Mouse (Mus musculus): ENCODE results near the gene Bid. TPM values are rescaled to one million over a fixed set of nuclear protein-coding genes. Genes with fewer than 3 reads are reported as not detected.

Gene Bid
- polyA plus RNA-seq (2015; fragmentation: Nextera tagmentation; extraction: Ambion mirVana): 14.1 and 16.7 TPM in 2 replicates

- Histone ChIP-seq H3K36me3 (no peaks in the 10 kb centered on the region), H3K4me2 (replicated peaks) (peak within 1 kb of the TSS; percentile 95), H3K9me3 (replicated peaks) (no peaks in the 10 kb centered on the region), H3K9ac (peak within 1 kb of the TSS; percentile 42; the same call in 1 of the 2 replicates), H3K27me3 (no peaks in the 10 kb centered on the region; the same call in 1 of the 2 replicates), H3K4me1 (peaks cover 20% of the 10 kb centered on the region), H3K27ac (replicated peaks) (no peak within 1 kb of the TSS), H3K4me3 (replicated peaks) (peak within 1 kb of the TSS; percentile 57)
- peak; percentile 84 for ATAC-seq (ENCODE audit: insufficient number of reproducible peaks, low FRiP score, low TSS enrichment, low read depth)
- WGBS: 1% methylated on average over 67 of the region's 67 CpGs
Measured at GRCm38 (mm10) chr6:120916074-120916971, at the start of gene Bid. Bid (minus strand) TSS chr6:120916853.

DNA sequence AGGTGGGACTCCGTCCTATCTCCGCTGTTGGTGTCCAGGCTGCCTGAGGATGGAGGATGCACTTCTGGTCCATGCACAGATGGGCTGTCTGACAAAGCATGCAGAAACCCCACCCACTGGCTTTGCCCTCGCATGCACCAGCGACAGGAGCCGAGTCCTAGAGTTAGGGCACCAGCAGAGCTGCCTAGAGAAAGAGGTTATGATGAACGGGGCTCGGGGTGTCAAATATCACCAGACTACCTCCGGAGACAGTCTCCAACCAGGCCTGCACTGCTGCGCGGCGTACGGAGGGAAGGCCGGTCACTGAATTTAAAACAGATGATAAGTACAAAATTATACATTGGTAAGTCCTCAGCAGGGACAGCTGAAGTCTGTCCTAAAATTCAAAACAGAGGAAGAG lies 49.2 kb upstream of the Bid start:
- 0 out of 2 replicates have a peak, but pooled peaks have one; percentile 53 for ATAC-seq (ENCODE audit: insufficient number of reproducible peaks, low FRiP score, low TSS enrichment, low read depth)
- WGBS: 28% methylated on average over 13 of the region's 13 CpGs

GRCm38 (mm10) chr6:120964179-120964578 lies 47.5 kb upstream of the Bid start:
- Histone ChIP-seq H3K4me2 (replicated peaks) (no peak overlapping the region), H3K27me3 (no peaks in the 10 kb centered on the region), H3K4me3 (replicated peaks) (no peak overlapping the region), H3K27ac (replicated peaks) (no peak overlapping the region), H3K9me3 (replicated peaks) (no peaks in the 10 kb centered on the region), H3K9ac (no peak overlapping the region), H3K36me3 (0 out of 2 replicates have a peak, but pooled peaks cover 8% of the 10 kb centered on the region), H3K4me1 (peaks cover 3% of the 10 kb centered on the region; the same call in 1 of the 2 replicates)
- no peak for ATAC-seq (ENCODE audit: insufficient number of reproducible peaks, low FRiP score, low TSS enrichment, low read depth)
- 81% methylated on average over 3 of the region's 3 CpGs for WGBS

More for the DNA sequence above, 49.2 kb upstream of the Bid start:
- H3K9me3 ChIP-seq (replicated peaks): no peaks in the 10 kb centered on the region
- no peak overlapping the region for H3K4me3 ChIP-seq (replicated peaks)
- peaks cover 3% of the 10 kb centered on the region; the same call in 1 of the 2 replicates for H3K4me1 ChIP-seq
- H3K27ac ChIP-seq (replicated peaks): no peak overlapping the region
- no peak overlapping the region for H3K9ac ChIP-seq
- H3K4me2 ChIP-seq (replicated peaks): no peak overlapping the region
- H3K27me3 ChIP-seq: no peaks in the 10 kb centered on the region
- H3K36me3 ChIP-seq: peaks cover 14% of the 10 kb centered on the region

DNA sequence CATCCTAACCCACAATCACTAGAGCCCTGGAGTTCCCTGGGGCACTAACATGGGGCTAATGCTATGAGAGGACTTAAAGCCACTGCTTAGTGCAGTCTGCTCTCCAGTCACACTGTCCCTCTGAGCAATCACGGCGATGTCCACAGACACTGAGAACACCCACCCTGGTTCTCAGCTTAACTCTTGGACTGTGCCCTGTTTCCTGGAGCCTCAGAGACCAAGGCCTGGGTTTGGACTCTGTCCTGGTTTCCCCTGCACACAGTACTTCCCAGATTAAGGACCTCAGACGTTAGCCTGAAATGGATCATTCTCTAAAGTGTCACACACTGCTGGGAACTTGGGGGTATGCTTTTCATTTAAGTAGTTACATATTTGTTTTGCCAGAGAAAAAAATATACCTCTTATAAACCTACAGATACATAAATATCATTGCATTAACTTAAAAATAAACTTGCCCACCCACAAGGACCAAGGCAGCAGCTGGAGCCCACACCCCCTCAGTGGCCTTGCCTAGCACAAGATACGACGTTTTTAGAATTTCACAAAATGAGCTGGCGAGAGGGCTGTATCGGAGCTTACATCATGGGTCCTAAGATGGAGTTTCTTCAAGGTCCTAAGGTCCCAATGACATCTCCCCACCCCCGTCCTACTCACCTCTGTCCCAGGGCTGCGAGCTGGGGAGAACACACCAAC lies 43.8 kb upstream of the Bid start:
- Histone ChIP-seq H3K9ac (no peak overlapping the region), H3K4me1 (no peaks in the 10 kb centered on the region), H3K9me3 (replicated peaks) (no peaks in the 10 kb centered on the region), H3K36me3 (peaks cover 38% of the 10 kb centered on the region; the same call in 1 of the 2 replicates), H3K27me3 (no peaks in the 10 kb centered on the region), H3K27ac (replicated peaks) (no peak overlapping the region), H3K4me3 (replicated peaks) (no peak overlapping the region), H3K4me2 (replicated peaks) (no peak overlapping the region)
- WGBS: 81% methylated on average over 9 of the region's 9 CpGs
- ATAC-seq (ENCODE audit: insufficient number of reproducible peaks, low FRiP score, low TSS enrichment, low read depth): no peak

- Histone ChIP-seq H3K4me3 (replicated peaks) (no peak overlapping the region), H3K27me3 (no peaks in the 10 kb centered on the region), H3K4me2 (replicated peaks) (no peak overlapping the region), H3K36me3 (peaks cover 47% of the 10 kb centered on the region; the same call in 1 of the 2 replicates), H3K9me3 (replicated peaks) (no peaks in the 10 kb centered on the region), H3K9ac (no peak overlapping the region), H3K27ac (replicated peaks) (no peak overlapping the region), H3K4me1 (no peaks in the 10 kb centered on the region)
- 74% methylated on average over 4 of the region's 4 CpGs for WGBS
- ATAC-seq (ENCODE audit: insufficient number of reproducible peaks, low FRiP score, low TSS enrichment, low read depth): no peak
Measured at GRCm38 (mm10) chr6:120957331-120957730, 40.7 kb upstream of the Bid start.

GRCm38 (mm10) chr6:120956259-120957161 lies 39.9 kb upstream of the Bid start:
- H3K9me3 ChIP-seq (replicated peaks): no peaks in the 10 kb centered on the region
- 88% methylated on average over 11 of the region's 11 CpGs for WGBS
- H3K36me3 ChIP-seq: peaks cover 44% of the 10 kb centered on the region; the same call in 1 of the 2 replicates
- ATAC-seq (ENCODE audit: insufficient number of reproducible peaks, low FRiP score, low TSS enrichment, low read depth): no peak
- H3K9ac ChIP-seq: no peak overlapping the region
- no peak overlapping the region for H3K4me3 ChIP-seq (replicated peaks)
- H3K4me1 ChIP-seq: no peaks in the 10 kb centered on the region
- no peak overlapping the region for H3K4me2 ChIP-seq (replicated peaks)
- no peak overlapping the region for H3K27ac ChIP-seq (replicated peaks)
- no peaks in the 10 kb centered on the region for H3K27me3 ChIP-seq

GRCm38 (mm10) chr6:120955215-120955614 lies 38.6 kb upstream of the Bid start:
- whole genome bisulfite sequencing: 68% methylated on average over 3 of the region's 3 CpGs
- Histone ChIP-seq H3K9me3 (replicated peaks) (no peaks in the 10 kb centered on the region), H3K36me3 (peaks cover 45% of the 10 kb centered on the region; the same call in 1 of the 2 replicates), H3K4me1 (no peaks in the 10 kb centered on the region), H3K27ac (replicated peaks) (no peak overlapping the region), H3K4me2 (replicated peaks) (no peak overlapping the region), H3K9ac (no peak overlapping the region), H3K4me3 (replicated peaks) (no peak overlapping the region), H3K27me3 (no peaks in the 10 kb centered on the region)
- ATAC-seq (ENCODE audit: insufficient number of reproducible peaks, low FRiP score, low TSS enrichment, low read depth): no peak

DNA sequence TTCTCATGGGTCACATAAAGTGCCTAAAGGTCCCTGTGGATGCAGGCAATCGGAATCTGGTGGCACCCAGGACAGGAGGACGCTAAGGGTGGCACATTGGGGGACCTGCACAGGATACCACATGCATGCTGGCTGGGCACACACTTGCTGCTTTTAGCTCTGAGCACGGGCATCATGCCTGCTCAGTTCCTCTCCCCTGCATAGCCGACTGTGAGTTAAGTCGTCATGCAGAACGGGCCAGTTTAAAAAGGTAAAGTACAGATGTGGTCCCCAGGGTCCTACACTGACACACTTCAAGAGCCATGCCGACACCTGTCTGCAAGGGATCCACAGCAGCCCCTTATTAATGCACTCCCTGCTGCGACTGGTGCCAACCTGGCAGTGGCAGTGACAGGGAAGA lies 37.6 kb upstream of the Bid start:
- H3K4me2 ChIP-seq (replicated peaks): no peak overlapping the region
- no peak overlapping the region for H3K4me3 ChIP-seq (replicated peaks)
- no peaks in the 10 kb centered on the region for H3K9me3 ChIP-seq (replicated peaks)
- peaks cover 51% of the 10 kb centered on the region; the same call in 1 of the 2 replicates for H3K36me3 ChIP-seq
- no peak for ATAC-seq (ENCODE audit: insufficient number of reproducible peaks, low FRiP score, low TSS enrichment, low read depth)
- WGBS: 85% methylated on average over 8 of the region's 8 CpGs
- H3K9ac ChIP-seq: no peak overlapping the region
- H3K27ac ChIP-seq (replicated peaks): no peak overlapping the region
- H3K4me1 ChIP-seq: no peaks in the 10 kb centered on the region
- no peaks in the 10 kb centered on the region for H3K27me3 ChIP-seq

GRCm38 (mm10) chr6:120952475-120952874 lies 35.8 kb upstream of the Bid start:
- no peak overlapping the region for H3K9ac ChIP-seq
- H3K27me3 ChIP-seq: no peaks in the 10 kb centered on the region
- no peaks in the 10 kb centered on the region for H3K9me3 ChIP-seq (replicated peaks)
- H3K4me1 ChIP-seq: no peaks in the 10 kb centered on the region
- ATAC-seq (ENCODE audit: insufficient number of reproducible peaks, low FRiP score, low TSS enrichment, low read depth): no peak
- H3K27ac ChIP-seq (replicated peaks): no peak overlapping the region
- peaks cover 47% of the 10 kb centered on the region; the same call in 1 of the 2 replicates for H3K36me3 ChIP-seq
- H3K4me3 ChIP-seq (replicated peaks): no peak overlapping the region
- no peak overlapping the region for H3K4me2 ChIP-seq (replicated peaks)
- 84% methylated on average over 6 of the region's 6 CpGs for WGBS

DNA sequence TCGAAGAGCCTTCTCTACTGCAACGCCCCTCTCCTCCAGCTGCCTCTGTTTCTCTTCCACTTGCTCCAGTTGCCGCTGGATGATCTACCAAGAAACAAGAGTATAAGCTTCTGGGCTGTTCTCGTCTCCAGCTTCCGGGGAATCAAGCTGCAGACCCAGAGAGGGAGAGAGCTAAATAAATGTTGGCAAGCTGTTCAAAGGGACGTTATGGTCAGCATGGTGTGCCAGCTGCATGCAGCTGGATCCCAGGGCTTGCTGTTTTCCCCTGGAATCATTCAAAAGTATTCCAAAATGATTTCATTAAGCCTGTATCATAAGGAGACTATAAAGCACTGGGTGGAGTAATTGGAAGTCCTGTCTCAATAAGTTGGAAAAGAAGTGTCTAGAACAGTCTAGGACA lies 34.7 kb upstream of the Bid start:
- H3K36me3 ChIP-seq: peaks cover 45% of the 10 kb centered on the region; the same call in 1 of the 2 replicates
- H3K4me2 ChIP-seq (replicated peaks): no peak overlapping the region
- H3K4me3 ChIP-seq (replicated peaks): no peak overlapping the region
- 82% methylated on average over 6 of the region's 6 CpGs for WGBS
- H3K27ac ChIP-seq (replicated peaks): no peak overlapping the region
- no peaks in the 10 kb centered on the region for H3K4me1 ChIP-seq
- H3K9me3 ChIP-seq (replicated peaks): no peaks in the 10 kb centered on the region
- H3K27me3 ChIP-seq: no peaks in the 10 kb centered on the region
- no peak for ATAC-seq (ENCODE audit: insufficient number of reproducible peaks, low FRiP score, low TSS enrichment, low read depth)
- H3K9ac ChIP-seq: no peak overlapping the region
